Mouse (Mus musculus) cerebellum, adult 11-12 months (tissue): ENCODE results near the gene Akain1.

Source experiments
- DNase-seq: peaks from one replicate; pipeline ENCODE4 v3.0.0; 2022

The Akain1 gene

DNA sequence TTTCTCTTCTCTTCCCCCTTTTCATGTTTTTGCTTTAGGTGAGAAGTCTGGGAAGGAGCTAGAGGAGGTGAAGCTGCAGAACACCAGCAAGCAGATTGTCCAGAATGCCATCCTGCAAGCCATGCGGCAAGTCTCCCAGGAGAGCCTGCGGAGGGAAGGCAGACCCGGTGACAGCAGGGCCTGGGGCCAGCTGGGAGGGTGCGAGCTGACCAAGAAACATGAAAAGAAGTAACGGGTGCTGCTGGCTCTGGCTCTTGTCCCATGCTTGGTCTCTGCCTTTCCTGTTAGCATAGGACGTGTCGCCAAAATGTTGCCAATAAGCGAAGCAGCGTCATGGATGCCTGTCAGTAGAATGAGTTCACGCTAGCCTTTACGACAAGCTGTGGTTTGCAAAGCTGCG, 48.0 kb downstream of the Akain1 start:
- no peak for DNase-seq

DNA sequence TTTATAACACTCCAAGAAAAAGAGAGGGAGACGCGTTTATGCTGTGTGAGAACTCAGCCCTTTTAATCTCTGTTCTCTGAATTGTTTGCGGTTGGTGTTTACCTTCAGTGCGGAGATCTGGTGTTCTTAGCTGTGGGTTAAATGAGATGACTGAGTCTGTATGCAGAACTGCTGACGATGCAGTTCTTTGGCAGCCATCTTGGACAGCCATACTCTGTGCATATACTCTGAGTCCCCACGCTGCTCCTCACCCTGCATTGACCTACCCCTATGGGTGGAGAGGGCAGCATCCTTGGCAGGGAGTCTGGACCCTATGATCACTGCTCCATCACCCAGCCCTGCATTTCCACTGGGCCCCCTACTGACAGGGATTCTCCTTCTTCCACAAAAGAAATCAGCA, 48.8 kb downstream of the Akain1 start:
- DNase-seq = no peak

DNA sequence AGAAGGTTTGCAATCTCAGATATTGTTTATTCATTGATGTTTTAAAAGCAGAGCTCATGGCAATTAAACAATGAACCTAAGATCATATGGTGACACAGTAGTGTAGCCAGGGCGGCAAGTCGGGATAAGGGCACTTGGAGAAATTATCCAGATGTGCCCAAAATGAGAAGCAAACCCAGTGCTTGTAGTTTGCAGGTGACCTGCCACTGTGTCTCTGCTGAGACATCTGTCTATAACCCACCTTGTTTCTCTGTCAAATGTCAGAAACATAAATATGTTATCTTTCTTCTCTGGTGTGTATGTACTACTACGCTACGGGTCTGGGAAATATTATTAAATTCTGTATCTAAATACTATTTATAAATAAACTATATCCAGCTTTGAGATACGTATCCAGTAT, 49.7 kb downstream of the Akain1 start:
- DNase-seq = no peak

DNA sequence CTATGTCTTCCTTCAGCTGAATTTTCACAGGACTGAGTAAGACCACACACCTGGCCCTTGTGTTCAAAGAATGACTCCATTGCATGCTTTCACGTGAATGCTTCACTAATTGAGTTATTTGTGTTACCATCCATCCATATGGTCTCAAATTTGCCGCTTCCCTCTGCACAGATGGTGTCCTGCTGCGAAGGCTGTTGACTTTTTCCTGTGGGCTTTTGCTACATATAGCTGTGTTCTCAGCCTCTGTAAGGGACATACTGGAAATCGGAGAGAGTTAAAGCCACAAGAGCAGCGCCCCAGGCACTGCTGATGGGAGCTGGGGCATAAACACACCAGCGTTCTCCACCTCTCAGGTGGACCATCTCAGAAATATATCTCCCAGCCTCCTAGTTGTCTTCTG, 53.2 kb downstream of the Akain1 start:
- peak; percentile 21 for DNase-seq

DNA sequence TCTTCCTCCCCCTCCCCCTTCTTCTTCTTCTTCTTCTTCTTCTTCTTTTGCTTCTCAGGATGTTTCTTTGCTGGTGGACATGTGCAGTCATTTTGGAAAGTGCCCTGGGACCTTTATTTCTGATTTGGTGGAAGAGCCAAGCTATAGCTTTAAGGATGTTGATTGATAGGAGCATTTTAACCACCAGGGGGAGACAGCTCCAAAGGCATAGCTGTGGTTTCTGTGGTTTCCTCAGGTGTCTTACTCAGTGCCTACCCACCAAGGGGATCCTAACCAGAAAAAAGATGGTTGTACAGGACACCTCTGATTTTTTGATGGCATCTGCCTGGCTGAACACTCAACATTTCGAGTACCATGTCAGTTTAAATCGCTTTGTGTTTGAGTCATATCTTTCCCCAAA, 56.4 kb downstream of the Akain1 start:
- no peak for DNase-seq

DNA sequence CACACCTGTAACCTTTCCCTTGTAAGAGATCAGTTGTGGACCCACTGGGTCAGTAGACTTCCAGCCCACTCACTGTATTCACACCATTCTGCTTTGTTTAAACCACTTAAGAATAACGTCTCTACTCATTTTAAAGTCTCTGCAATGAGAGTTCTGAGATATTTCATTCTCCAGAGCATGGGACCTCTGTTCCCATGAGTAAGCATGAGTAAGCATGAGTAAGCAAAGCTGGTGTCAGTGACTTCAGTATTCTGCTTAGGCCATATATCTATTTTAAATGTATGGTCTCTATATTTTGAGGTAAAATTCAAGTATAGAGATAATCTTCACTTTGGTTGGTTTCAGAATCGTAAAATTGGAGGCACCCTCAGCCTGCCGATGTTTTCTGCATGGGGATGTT, 57.0 kb downstream of the Akain1 start:
- no peak for DNase-seq

DNA sequence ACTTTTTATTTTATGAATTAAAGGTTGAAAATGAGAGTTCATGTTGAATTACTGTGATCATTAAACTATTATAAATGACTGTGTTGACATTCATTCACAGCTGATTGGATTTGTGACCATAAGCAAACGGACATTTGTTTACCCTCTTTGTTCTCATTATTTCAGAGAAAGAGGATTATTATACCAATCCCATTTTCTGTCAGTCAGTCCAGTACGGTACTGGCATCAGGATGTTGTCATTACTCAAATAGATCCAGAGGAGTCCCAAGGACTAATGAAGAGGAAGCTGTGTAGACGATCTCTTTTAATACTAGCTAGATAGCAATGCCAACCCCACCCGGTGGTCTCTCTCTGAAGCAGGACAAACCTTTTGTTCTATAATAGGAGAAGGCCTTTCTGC, 58.2 kb downstream of the Akain1 start:
- DNase-seq = no peak

DNA sequence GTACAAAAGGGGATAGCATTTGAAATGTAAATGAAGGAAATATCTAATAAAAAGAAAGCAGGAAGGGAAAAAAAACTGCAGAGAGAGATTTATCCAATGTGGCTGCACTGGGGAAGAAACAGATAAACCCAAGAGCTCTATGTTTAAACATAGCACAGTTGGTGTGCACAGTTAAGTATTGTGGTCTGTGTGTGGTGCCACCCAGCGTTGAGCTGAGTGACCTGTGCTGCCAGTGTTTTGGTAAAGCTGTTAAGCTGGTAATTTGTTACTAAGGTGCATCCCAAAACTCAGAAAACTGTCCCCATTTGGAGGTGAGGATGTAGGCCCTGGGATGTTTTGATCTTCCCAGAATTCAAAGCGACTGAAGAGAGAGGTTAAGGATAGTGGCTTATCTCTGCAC, 59.8 kb downstream of the Akain1 start:
- DNase-seq = no peak

DNA sequence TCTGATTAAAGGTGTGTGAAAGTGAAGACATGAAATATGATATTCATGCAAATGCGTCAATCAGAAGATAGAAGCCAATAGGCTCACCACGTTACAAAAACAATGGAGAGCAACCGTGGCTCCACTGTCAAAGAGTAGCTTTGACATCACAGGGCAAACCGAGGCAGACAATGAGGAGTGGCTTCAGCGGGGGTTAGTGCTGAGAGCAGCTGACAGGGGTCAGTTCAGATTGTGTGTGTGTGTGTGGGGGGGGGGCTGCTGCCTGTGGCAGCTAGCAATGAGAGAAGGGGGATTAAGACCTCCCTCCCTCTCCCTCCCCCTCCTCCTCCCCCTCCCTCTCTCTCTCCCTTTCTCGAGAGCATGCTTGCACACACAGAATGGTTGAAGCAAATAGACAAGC, 60.3 kb downstream of the Akain1 start:
- DNase-seq = no peak

DNA sequence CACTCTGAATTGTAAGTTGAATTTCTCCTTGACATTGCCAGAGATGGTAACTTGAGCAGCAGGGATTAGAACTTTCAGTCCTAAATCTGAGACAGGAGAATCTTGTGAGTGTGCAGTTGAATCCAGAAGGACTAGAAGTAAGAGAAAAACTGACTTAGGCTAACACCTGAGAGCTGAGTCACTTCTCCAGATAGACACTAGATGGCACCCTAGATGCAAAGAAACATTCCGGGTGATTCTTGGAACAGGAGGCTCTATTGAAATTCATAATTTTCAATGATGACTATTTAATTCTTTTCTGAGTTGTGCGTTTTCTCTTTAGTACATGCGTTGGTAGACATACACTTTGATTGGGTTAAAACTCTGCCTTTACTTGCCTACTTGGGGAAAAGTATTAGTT, 66.9 kb downstream of the Akain1 start:
- no peak for DNase-seq

DNA sequence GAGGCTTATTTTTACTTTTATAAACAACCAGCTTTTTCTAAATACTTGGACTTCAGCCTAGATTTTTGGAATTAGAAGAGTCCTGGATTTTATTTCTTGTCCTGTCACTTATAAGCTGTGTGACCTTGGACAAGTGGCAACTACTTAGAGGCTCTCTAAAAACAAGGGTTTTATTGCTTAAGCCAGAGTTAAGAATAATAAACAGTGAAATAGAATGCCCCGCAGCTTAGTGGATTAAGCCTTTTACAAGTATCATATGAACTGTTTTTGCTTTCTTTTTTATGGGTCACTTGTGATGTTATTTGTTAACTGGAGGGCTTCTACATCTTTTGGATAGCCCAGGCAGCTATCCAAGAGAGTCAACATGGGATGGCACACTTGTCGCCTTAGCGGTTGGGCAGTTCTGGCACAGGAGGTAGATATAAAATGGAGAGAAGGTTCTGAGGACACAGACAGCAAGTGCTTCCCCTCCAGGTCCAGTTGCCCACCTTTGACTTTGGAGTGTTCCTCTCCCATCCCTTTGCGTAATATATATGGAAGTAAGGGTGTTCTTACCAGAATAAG, 77.3 kb downstream of the Akain1 start:
- no peak for DNase-seq

DNA sequence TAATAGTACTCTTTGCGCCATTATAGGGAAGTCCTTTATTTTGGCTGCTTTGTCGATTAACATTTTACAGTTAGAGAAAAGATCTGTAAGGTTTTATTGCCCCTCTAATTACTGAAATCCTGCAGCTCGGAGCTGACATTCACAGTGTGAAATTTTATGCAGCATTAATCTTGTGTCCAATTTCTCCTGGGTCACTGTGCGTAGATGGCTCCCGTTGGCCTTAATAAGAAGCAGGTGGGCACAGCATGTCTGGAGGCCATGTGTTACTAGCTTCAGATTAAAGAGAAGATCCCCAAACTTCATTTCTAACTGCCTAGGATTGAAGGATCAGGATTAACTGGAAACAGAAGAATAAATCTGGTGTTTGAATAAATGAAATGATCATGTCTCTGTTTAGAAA, 92.3 kb downstream of the Akain1 start:
- no peak for DNase-seq
